Mouse (Mus musculus) lung, embryonic 14.5 days (tissue): ENCODE measurements around the gene Tnip1. TPM values are rescaled to one million over a fixed set of nuclear protein-coding genes. Genes with fewer than 3 reads are reported as not detected.

ENCODE experiments used
- ATAC-seq: fragments of 200-750 bp; cut with Nextera tagmentation; 2 replicates; pipeline ENCODE4 v1.8.0; 2017; ENCODE audit warnings: mild to moderate bottlenecking, moderate TSS enrichment, moderate library complexity; ENCODE audit not compliant: insufficient read depth
- DNase-seq: peaks from one replicate; pipeline ENCODE4 v3.0.0-alpha.2; 2015
- H3K27ac ChIP-seq: fragments of 300-500 bp; sonication (generic); 2 replicates; pipeline ENCODE4 v1.5.1; 2014; ENCODE audit warnings: low read depth, mild to moderate bottlenecking, moderate library complexity
- H3K27me3 ChIP-seq: fragments of 300-500 bp; sonication (generic); 2 replicates; pipeline ENCODE4 v1.6.1; 2014; ENCODE audit warnings: low read length, control low read depth; ENCODE audit not compliant: insufficient read depth
- H3K36me3 ChIP-seq: fragments of 300-500 bp; sonication (generic); 2 replicates; pipeline ENCODE4 v1.6.1; 2014; ENCODE audit warnings: control low read depth; ENCODE audit not compliant: insufficient read depth
- H3K4me1 ChIP-seq: fragments of 300-500 bp; sonication (generic); 2 replicates; pipeline ENCODE4 v1.6.1; 2014; ENCODE audit warnings: antibody characterized with exemption, control low read depth; ENCODE audit not compliant: insufficient read depth
- H3K4me2 ChIP-seq: fragments of 300-500 bp; sonication (generic); 2 replicates; pipeline ENCODE4 v1.6.1; 2014; ENCODE audit warnings: mild to moderate bottlenecking
- H3K4me3 ChIP-seq: fragments of 300-500 bp; sonication (generic); 2 replicates; pipeline ENCODE4 v1.5.1; 2014; ENCODE audit warnings: low read depth, low read length
- H3K9ac ChIP-seq: fragments of 300-500 bp; sonication (generic); 2 replicates; pipeline ENCODE4 v1.6.1; 2014
- H3K9me3 ChIP-seq: fragments of 300-500 bp; sonication (generic); 2 replicates; pipeline ENCODE4 v1.6.1; 2016; ENCODE audit warnings: low read depth, low read length, control low read depth
- CTCF ChIP-seq: IDR thresholded peaks from 2 replicates; pipeline ENCODE4 v1.5.1; 2016; ENCODE audit warnings: antibody characterized with exemption, low read depth
- WGBS: fragments of 180-500 bp; shearing (Covaris S2); extraction: QIAGEN DNeasy Blood & Tissue Kit; methylation state at CpG from one replicate; pipeline ENCODE4 v1.1.7; 2014; 5-methylcytosine and 5-hydroxymethylcytosine counted together
- polyA plus RNA-seq: library from polyadenylated mRNA; unstranded; fragments of >200 nt; fragmentation: Nextera tagmentation; extraction: Ambion mirVana; gene quantifications from 2 replicates; pipeline ENCODE4 v1.2.1, GENCODE M21; 2014

Gene Tnip1
- polyA plus RNA-seq, 1 experiment from 2014 or later = 14.3 TPM

DNA sequence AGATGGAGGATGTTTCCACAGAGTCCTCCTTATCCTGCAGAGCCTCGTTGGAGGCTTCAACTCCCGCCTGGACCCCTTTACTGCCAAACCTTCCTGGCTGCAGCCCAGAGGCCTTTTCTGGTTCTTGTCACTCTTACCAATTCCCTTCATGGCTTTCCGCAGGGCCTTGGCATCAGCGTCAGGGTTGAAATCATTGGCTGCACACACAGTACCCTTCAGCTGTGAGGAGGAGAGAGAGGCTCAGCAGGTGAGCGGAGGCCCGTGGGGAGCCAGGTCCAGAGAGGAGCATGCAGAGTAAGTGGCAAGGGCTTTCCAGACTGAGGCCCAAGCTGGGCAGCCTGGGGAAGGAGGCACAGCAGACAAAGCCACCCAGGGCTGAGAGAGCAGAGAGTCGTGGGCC, 33.5 kb upstream of the Tnip1 start:
- 77% methylated on average over 7 of the region's 7 CpGs for WGBS
- H3K27ac ChIP-seq = no peak overlapping the region
- H3K9me3 ChIP-seq = no peaks in the 10 kb centered on the region; the same call in 1 of the 2 replicates
- no peaks in the 10 kb centered on the region for H3K4me1 ChIP-seq
- no peaks in the 10 kb centered on the region for H3K27me3 ChIP-seq
- no peak overlapping the region for H3K4me2 ChIP-seq
- ATAC-seq = no peak
- peaks cover 92% of the 10 kb centered on the region for H3K36me3 ChIP-seq
- no peak overlapping the region for H3K4me3 ChIP-seq
- no peak for TF ChIP-seq CTCF
- H3K9ac ChIP-seq = no peak overlapping the region
- DNase-seq = no peak

DNA sequence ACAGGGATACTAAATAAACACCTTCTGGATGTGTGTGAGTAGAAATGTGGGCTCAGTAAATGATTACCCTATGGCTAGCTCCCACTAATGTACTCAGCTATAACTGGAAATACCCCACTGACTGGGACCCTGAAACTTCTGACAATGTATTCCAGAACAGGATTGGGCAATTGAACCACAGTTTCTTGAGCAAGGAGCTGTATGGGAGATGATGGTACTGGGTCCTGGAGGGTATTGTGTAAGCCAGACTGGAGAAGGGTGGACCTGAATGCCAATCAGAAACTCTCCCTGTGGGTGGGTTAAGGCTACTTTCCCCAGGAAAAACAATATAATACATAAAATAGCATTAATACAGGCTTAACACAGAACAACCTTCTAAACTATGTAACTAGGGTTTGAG, 27.2 kb upstream of the Tnip1 start:
- DNase-seq (no peak), ATAC-seq (no peak; the same call in 1 of the 2 replicates)
- Histone ChIP-seq H3K9ac (no peak overlapping the region), H3K4me1 (no peaks in the 10 kb centered on the region), H3K27ac (no peak overlapping the region), H3K4me2 (no peak overlapping the region), H3K36me3 (peaks cover 92% of the 10 kb centered on the region), H3K27me3 (no peaks in the 10 kb centered on the region), H3K4me3 (no peak overlapping the region), H3K9me3 (no peaks in the 10 kb centered on the region)
- TF ChIP-seq CTCF = no peak

DNA sequence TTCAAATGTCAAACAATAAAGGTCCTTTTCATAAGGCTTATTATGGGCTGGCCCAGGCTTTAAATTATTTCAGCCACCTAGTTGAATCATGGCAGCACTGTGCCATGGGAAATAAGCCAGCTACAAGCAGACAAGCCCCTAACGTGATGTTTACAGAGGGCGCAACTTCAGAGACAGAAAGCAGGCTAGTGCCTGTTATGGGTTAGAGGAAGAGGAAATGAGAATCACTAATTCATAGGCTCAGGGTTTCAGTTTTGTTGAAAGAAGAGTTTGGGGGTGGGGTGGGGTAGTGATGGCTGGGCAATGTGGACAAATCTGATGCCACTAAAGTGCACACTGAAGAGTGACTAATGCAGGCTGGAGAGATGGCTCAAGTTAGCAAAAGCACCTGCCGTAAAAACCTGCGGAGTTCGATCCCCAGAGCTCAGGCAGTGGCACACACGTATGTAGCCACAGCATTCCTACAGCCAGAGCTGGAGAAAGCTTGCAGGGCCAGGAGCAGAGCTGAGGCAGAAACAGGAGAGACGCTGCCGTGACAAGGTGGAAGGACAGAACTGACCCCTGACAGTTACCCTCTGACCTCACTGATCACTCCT, 26.1 kb upstream of the Tnip1 start:
- DNase-seq (no peak), ATAC-seq (no peak)
- no peak overlapping the region for H3K4me2 ChIP-seq
- H3K4me3 ChIP-seq = no peak overlapping the region
- H3K27me3 ChIP-seq = no peaks in the 10 kb centered on the region
- H3K27ac ChIP-seq = no peak overlapping the region
- H3K9ac ChIP-seq = no peak overlapping the region
- no peaks in the 10 kb centered on the region for H3K9me3 ChIP-seq
- no peaks in the 10 kb centered on the region for H3K4me1 ChIP-seq
- TF ChIP-seq CTCF = no peak
- 70% methylated on average over 8 of the region's 8 CpGs for WGBS
- peaks cover 89% of the 10 kb centered on the region for H3K36me3 ChIP-seq

DNA sequence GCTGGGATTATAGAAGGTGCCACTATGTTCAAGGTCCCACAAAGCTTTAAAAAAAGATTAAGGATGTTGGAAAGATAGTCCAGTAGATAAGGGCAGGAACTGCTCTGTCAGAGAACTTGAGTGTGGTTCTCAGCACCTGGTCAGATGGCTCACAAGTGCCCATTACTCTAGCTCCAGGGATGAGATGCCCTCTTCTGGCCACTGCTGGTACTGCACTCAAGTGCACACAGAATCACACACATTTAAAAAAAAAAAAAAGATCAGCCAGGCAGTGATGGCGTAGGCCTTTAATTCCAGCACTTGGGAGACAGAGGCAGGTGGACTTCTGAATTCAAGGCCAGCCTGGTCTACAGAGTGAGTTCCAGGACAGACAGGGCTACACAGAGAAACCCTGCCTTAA, 25.3 kb upstream of the Tnip1 start:
- H3K9ac ChIP-seq = no peak overlapping the region
- no peak overlapping the region for H3K4me2 ChIP-seq
- no peak overlapping the region for H3K4me3 ChIP-seq
- H3K4me1 ChIP-seq = no peaks in the 10 kb centered on the region
- ATAC-seq (no peak), DNase-seq (peak; percentile 63)
- TF ChIP-seq CTCF = peak; percentile 81
- H3K36me3 ChIP-seq = peaks cover 91% of the 10 kb centered on the region
- H3K9me3 ChIP-seq = no peaks in the 10 kb centered on the region
- no peak overlapping the region for H3K27ac ChIP-seq
- H3K27me3 ChIP-seq = no peaks in the 10 kb centered on the region
- WGBS = 75% methylated on average over 1 of the region's 1 CpGs

DNA sequence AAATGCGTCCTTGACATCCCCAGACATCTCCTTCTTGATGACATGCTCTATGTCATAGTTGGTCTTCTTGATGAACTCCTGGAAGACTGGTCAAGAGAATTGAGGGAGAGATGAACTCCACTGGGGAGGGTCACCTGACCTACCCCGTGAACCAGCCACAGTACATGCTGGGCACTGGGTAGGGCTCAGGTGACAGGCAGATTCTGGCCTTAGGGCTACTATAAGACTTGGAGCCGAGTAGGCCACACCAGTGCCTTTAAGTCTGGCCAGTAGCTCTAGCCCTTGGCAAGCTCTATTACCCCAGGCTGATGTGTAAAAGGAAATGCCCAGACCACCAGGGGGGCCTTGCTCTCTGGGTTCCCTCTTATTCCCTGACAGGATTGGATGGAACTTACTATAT, 22.4 kb upstream of the Tnip1 start:
- H3K4me3 ChIP-seq = no peak overlapping the region
- ATAC-seq = no peak
- H3K4me1 ChIP-seq = no peaks in the 10 kb centered on the region
- H3K36me3 ChIP-seq = peaks cover 93% of the 10 kb centered on the region
- H3K27me3 ChIP-seq = no peaks in the 10 kb centered on the region
- no peak for DNase-seq
- H3K27ac ChIP-seq = no peak overlapping the region
- no peak overlapping the region for H3K4me2 ChIP-seq
- WGBS = 85% methylated on average over 3 of the region's 3 CpGs
- H3K9me3 ChIP-seq = no peaks in the 10 kb centered on the region
- H3K9ac ChIP-seq = no peak overlapping the region
- no peak for TF ChIP-seq CTCF

DNA sequence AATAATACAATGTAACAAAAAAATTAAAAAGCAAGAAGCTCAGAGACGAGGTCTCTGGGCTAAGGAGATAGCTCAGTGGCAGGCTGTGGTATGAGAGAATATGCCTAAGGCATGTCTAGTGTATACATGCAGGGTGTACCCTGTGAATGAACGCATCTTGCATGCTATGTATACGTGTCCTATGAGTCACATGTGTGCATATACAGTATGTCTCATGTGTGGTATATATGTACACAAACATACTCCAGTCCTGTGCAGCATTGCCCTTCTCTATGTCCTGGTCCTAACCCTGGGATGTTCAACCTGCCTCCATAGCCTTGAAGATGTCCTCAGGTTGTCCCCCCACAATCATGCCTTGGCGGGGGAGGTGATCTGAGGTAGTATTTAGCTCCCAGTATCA, 21.9 kb upstream of the Tnip1 start:
- Histone ChIP-seq H3K4me2 (no peak overlapping the region), H3K27ac (no peak overlapping the region), H3K4me3 (no peak overlapping the region), H3K27me3 (no peaks in the 10 kb centered on the region), H3K36me3 (peaks cover 92% of the 10 kb centered on the region), H3K9me3 (no peaks in the 10 kb centered on the region), H3K4me1 (no peaks in the 10 kb centered on the region), H3K9ac (no peak overlapping the region)
- ATAC-seq (peak; percentile 48), DNase-seq (no peak)
- TF ChIP-seq CTCF = no peak
- WGBS = 62% methylated on average over 4 of the region's 4 CpGs

DNA sequence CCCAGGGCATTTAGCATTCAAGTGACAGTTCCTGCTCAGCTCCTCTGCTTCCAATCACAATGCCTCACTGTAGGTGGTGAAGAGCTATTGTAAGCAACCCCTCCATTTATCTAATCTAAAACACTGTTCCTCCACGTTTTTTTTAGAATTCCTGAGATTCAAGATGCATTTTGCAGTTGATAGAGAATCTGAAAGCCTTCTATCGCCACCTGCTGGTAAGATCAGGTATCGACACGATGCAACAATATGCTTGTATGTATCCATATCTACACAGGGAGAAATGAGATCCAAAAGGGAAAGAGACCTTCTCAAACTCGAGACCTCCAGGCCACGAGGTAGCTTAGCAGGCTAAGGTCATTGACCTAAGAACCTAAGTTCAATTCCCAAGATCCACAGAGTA, 21.4 kb upstream of the Tnip1 start:
- Histone ChIP-seq H3K4me1 (no peaks in the 10 kb centered on the region), H3K9ac (no peak overlapping the region), H3K4me2 (no peak overlapping the region), H3K4me3 (no peak overlapping the region), H3K27ac (no peak overlapping the region), H3K27me3 (no peaks in the 10 kb centered on the region), H3K36me3 (peaks cover 93% of the 10 kb centered on the region), H3K9me3 (no peaks in the 10 kb centered on the region)
- DNase-seq = peak; percentile 96
- peak; percentile 91 for TF ChIP-seq CTCF
- WGBS = 3% methylated on average over 6 of the region's 6 CpGs
- ATAC-seq = no peak; the same call in 1 of the 2 replicates

DNA sequence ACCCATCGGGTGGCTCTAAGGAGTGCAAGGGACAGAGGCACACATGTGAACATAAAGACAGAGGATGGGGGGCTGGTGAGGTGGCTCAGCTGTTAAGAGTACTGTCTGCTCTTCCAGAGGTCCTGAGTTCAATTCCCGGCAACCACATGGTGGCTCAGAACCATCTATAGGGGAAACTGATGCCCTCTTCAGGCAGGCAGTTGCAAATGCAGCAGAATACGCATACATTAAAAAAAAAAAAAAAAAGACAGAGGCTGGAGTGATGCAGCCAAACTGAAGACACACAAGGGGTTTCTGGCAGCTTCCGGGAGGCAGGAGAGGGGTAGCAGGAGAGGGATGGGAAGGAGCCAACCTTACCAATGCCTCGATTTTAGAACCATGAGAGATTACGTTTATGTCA, 19.8 kb upstream of the Tnip1 start:
- 84% methylated on average over 6 of the region's 6 CpGs for WGBS
- H3K27me3 ChIP-seq = no peaks in the 10 kb centered on the region
- no peak overlapping the region for H3K27ac ChIP-seq
- no peak overlapping the region for H3K9ac ChIP-seq
- no peak for DNase-seq
- no peaks in the 10 kb centered on the region for H3K4me1 ChIP-seq
- H3K4me2 ChIP-seq = no peak overlapping the region
- H3K36me3 ChIP-seq = peaks cover 93% of the 10 kb centered on the region
- no peak overlapping the region for H3K4me3 ChIP-seq
- ATAC-seq = no peak
- TF ChIP-seq CTCF = peak; percentile 25
- H3K9me3 ChIP-seq = no peaks in the 10 kb centered on the region
